Mouse (Mus musculus): ENCODE results near the gene Atp6v0e. TPM values are rescaled to one million over a fixed set of nuclear protein-coding genes. Genes with fewer than 3 reads are reported as not detected.

Atp6v0e gene
- total and polyA plus RNA-seq, 3 experiments = 190 to 422 (median 226) TPM

DNA sequence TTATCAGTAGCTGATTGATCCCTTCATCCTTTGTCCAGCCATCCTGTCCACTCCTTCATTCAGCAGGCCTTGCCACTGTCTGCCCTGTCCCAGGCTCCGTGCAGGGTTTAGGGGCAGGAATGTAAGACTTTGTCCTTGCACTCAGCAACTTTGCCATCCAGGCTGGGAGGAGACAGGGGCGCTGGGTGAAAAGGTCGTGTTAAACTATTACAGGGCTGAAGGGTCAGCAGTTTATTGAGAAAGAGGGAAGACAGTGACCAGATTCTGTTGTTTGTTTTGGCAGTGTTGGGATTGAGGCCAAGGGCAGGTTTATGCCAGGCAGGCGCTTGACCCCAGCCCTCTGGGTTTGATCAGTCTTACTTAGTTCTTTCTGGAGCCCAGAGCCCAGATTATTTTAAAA, 25.2 kb upstream of the Atp6v0e start:
- H3K9me3 ChIP-seq (replicated peaks; ENCODE audit: low read length) = no peaks in the 10 kb centered on the region
- no peak overlapping the region for H3K4me2 ChIP-seq (ENCODE audit: insufficient read depth, low read depth, poor library complexity, severe bottlenecking)
- H3K36me3 ChIP-seq (replicated peaks in 1 of 2; ENCODE audit: control insufficient read depth in 1 of 2, insufficient read depth in 1 of 2, low read length in 1 of 2) = peaks cover 82 to 96% of the 10 kb centered on the region in 2 experiments
- H3K79me2 ChIP-seq (replicated peaks; ENCODE audit: control insufficient read depth, extremely low read depth, insufficient read depth, poor library complexity, severe bottlenecking) = no peaks in the 10 kb centered on the region
- no peaks in the 10 kb centered on the region for H3K4me1 ChIP-seq (ENCODE audit: control insufficient read depth in 1 of 2, insufficient read depth in 2 of 2)
- dilution Hi-C loops (cut with MboI; ENCODE audit: extremely low pct_ligation_motif_present, extremely low pct_unique_long_range_greater_than_20kb, low sequenced_read_pairs) = no loop called here
- in situ Hi-C loops (cut with MboI; ENCODE audit: low pct_ligation_motif_present, low pct_unique_long_range_greater_than_20kb, low sequenced_read_pairs) = loop anchor here (5.0 to 25.0 kb wide), 2 partner anchors 131 to 351 kb away; no protein-coding TSS in a partner anchor
- H3K9ac ChIP-seq (ENCODE audit: insufficient read depth, low read depth) = no peak overlapping the region
- H3K4me3 ChIP-seq (replicated peaks in 1 of 3; ENCODE audit: low read depth in 2 of 3, low read length in 2 of 3, poor library complexity in 1 of 3) = no peak overlapping the region
- no peak overlapping the region for H3K27ac ChIP-seq (ENCODE audit: insufficient read depth, low read depth)
- H3K27me3 ChIP-seq (replicated peaks) = no peaks in the 10 kb centered on the region
- DNase-seq (ENCODE audit: extremely low read depth) = no peak
- TF ChIP-seq SMC3 (IDR thresholded peaks at IDR 0.05; ENCODE audit: low read depth, low read length) = no peak
- TF ChIP-seq MAX (IDR thresholded peaks at IDR 0.05; ENCODE audit: low read length) = no peak
- TF ChIP-seq MAFK (IDR thresholded peaks at IDR 0.05; ENCODE audit: insufficient replicate concordance, low read length) = no peak
- no peak for TF ChIP-seq ELF1 (IDR thresholded peaks at IDR 0.05; ENCODE audit: low read depth, low read length)
- no peak for TF ChIP-seq JUN (IDR thresholded peaks at IDR 0.05; ENCODE audit: insufficient read depth, low read depth, low read length)
- no peak for TF ChIP-seq EP300 (IDR thresholded peaks at IDR 0.05; ENCODE audit: low read length)
- no peak for TF ChIP-seq GABPA (IDR thresholded peaks at IDR 0.05; ENCODE audit: insufficient replicate concordance, low read depth, low read length)
- no peak for TF ChIP-seq BHLHE40 (IDR thresholded peaks at IDR 0.05; ENCODE audit: low read depth, low read length)
- no peak for TF ChIP-seq HCFC1 (IDR thresholded peaks at IDR 0.05; ENCODE audit: low read depth, low read length)

DNA sequence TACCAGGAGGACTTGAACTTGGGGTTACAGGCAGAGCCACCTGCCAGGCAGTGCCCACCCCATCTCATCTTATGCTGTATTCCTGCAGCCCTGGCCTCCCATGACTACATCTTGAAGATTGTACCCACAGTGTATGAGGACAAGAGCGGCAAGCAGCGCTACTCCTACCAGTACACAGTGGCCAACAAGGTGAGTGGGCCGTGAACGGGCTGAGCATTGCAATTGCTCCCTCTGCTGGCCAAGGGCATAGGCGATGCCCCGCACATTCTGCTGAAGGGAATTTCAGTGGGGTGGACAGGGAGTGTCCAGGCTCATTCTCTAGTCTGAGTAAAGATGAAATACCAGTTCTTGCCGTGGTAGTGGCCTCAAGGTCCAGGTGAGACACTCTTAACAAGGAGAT, 24.4 kb upstream of the Atp6v0e start:
- no peaks in the 10 kb centered on the region for H3K27me3 ChIP-seq (replicated peaks)
- H3K9me3 ChIP-seq (replicated peaks; ENCODE audit: low read length) = no peaks in the 10 kb centered on the region
- H3K36me3 ChIP-seq (replicated peaks in 1 of 2; ENCODE audit: control insufficient read depth in 1 of 2, insufficient read depth in 1 of 2, low read length in 1 of 2) = peaks cover 84 to 97% of the 10 kb centered on the region in 2 experiments
- H3K9ac ChIP-seq (ENCODE audit: insufficient read depth, low read depth) = no peak overlapping the region
- H3K27ac ChIP-seq (ENCODE audit: insufficient read depth, low read depth) = no peak overlapping the region
- dilution Hi-C loops (cut with MboI; ENCODE audit: extremely low pct_ligation_motif_present, extremely low pct_unique_long_range_greater_than_20kb, low sequenced_read_pairs) = no loop called here
- no peaks in the 10 kb centered on the region for H3K79me2 ChIP-seq (replicated peaks; ENCODE audit: control insufficient read depth, extremely low read depth, insufficient read depth, poor library complexity, severe bottlenecking)
- peak; percentile 53 for DNase-seq (ENCODE audit: extremely low read depth)
- in situ Hi-C loops (cut with MboI; ENCODE audit: low pct_ligation_motif_present, low pct_unique_long_range_greater_than_20kb, low sequenced_read_pairs) = loop anchor here (5.0 to 25.0 kb wide), 2 partner anchors 131 to 351 kb away; no protein-coding TSS in a partner anchor
- no peaks in the 10 kb centered on the region for H3K4me1 ChIP-seq (ENCODE audit: control insufficient read depth in 1 of 2, insufficient read depth in 2 of 2)
- H3K4me2 ChIP-seq (ENCODE audit: insufficient read depth, low read depth, poor library complexity, severe bottlenecking) = no peak overlapping the region
- TF ChIP-seq CHD2 (IDR thresholded peaks at IDR 0.05; ENCODE audit: low read length) = no peak
- no peak for TF ChIP-seq E2F4 (IDR thresholded peaks at IDR 0.05; ENCODE audit: insufficient replicate concordance, low read depth, low read length)
- TF ChIP-seq MAZ (IDR thresholded peaks at IDR 0.05; ENCODE audit: low read depth, low read length) = no peak
- TF ChIP-seq HCFC1 (IDR thresholded peaks at IDR 0.05; ENCODE audit: low read depth, low read length) = no peak
- no peak for TF ChIP-seq CHD1 (IDR thresholded peaks at IDR 0.05; ENCODE audit: low read depth, low read length)
- no peak for TF ChIP-seq JUND (conservative IDR thresholded peaks at IDR 0.05; ENCODE audit: low read depth, low read length)
- no peak for TF ChIP-seq KAT2A (IDR thresholded peaks at IDR 0.05; ENCODE audit: insufficient replicate concordance, low read length)
- TF ChIP-seq EP300 (IDR thresholded peaks at IDR 0.05; ENCODE audit: low read length) = no peak
- TF ChIP-seq SMC3 (IDR thresholded peaks at IDR 0.05; ENCODE audit: low read depth, low read length) = peak; percentile 98
- peak; percentile 60 to 93 for TF ChIP-seq CTCF (conservative IDR thresholded peaks at IDR 0.05 in 1 of 2, IDR thresholded peaks at IDR 0.05 in 1 of 2; ENCODE audit: low read depth in 2 of 2, low read length in 2 of 2)
- no peak for TF ChIP-seq GABPA (IDR thresholded peaks at IDR 0.05; ENCODE audit: insufficient replicate concordance, low read depth, low read length)
- TF ChIP-seq MYC (IDR thresholded peaks at IDR 0.05; ENCODE audit: low read depth, low read length) = no peak
- TF ChIP-seq RAD21 (IDR thresholded peaks at IDR 0.05; ENCODE audit: low read depth, low read length) = peak; percentile 87
- TF ChIP-seq TBP (conservative IDR thresholded peaks at IDR 0.05; ENCODE audit: low read depth, low read length) = no peak
- TF ChIP-seq MEF2A (IDR thresholded peaks at IDR 0.05; ENCODE audit: borderline replicate concordance, low read depth, low read length) = no peak
- TF ChIP-seq IRF4 (IDR thresholded peaks at IDR 0.05; ENCODE audit: low read depth, low read length) = peak; percentile 36; the same call in 1 of the 2 replicates
- TF ChIP-seq ZC3H11A (IDR thresholded peaks at IDR 0.05; ENCODE audit: low read depth, low read length) = peak; percentile 92
- TF ChIP-seq SIN3A (IDR thresholded peaks at IDR 0.05; ENCODE audit: low read length) = peak; percentile 32; the same call in 1 of the 2 replicates
- 0 out of 2 replicates have a peak, but pooled peaks have one; percentile 41 for TF ChIP-seq NELFE (IDR thresholded peaks at IDR 0.05; ENCODE audit: low read depth, low read length)
- no peak for TF ChIP-seq BHLHE40 (IDR thresholded peaks at IDR 0.05; ENCODE audit: low read depth, low read length)
- no peak for TF ChIP-seq MXI1 (IDR thresholded peaks at IDR 0.05; ENCODE audit: low read depth, low read length)
- TF ChIP-seq JUN (IDR thresholded peaks at IDR 0.05; ENCODE audit: insufficient read depth, low read depth, low read length) = no peak
- no peak for TF ChIP-seq POLR2A (IDR thresholded peaks at IDR 0.05; ENCODE audit: low read depth, low read length)
- H3K4me3 ChIP-seq (replicated peaks in 1 of 3; ENCODE audit: low read depth in 2 of 3, low read length in 2 of 3, poor library complexity in 1 of 3) = no peak overlapping the region
